Mouse (Mus musculus) liver, embryonic 14.5 days (tissue): ENCODE results near the gene Mcm2.

Source experiments
- CTCF ChIP-seq: IDR thresholded peaks from 2 replicates; pipeline ENCODE4 v1.5.1; 2016; ENCODE audit warnings: antibody characterized with exemption, low read depth, control low read depth
- EP300 ChIP-seq: IDR thresholded peaks from 2 replicates; pipeline ENCODE4 v1.6.1; 2016; ENCODE audit warnings: antibody characterized with exemption, low read depth

DNA sequence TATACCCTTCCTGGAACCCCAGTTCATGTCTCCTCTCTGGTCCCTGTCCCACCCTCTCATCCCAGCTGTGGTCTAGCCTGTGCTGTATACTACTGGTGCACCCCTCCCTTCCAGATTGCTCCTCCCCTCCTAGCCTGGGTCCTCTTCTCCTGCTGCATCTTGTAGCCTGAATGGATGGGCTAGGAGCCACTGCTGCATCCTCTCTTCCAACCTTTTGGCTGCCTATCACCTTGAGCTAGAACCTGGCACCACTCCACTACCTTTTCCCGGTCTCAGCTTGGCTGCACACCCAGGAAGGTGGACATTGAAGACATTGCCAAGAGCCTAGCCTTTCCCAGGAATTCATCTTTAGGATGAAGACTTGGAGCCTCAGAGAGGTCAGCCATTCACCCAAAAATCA lies 29.4 kb upstream of the Mcm2 start:
- TF ChIP-seq CTCF: no peak
- TF ChIP-seq EP300: no peak
